Mouse (Mus musculus): ENCODE results near the gene Cfc1. TPM values are rescaled to one million over a fixed set of nuclear protein-coding genes. Genes with fewer than 3 reads are reported as not detected.

Cfc1 gene
- polyA plus RNA-seq, 1 experiment from 2014 or later, result not detected

Other genes starting within 250 kb of the Cfc1 start
- gene Ccdc115, start 96.0 kb upstream of the Cfc1 start, polyA plus RNA-seq (2015; fragmentation: Nextera tagmentation; extraction: Ambion mirVana), result 68.9 and 69.4 TPM in 2 replicates
- 59.8 and 61.5 TPM in 2 replicates for gene Imp4, start 95.8 kb upstream of the Cfc1 start, polyA plus RNA-seq (2015; fragmentation: Nextera tagmentation; extraction: Ambion mirVana)
- 7.4 and 8.2 TPM in 2 replicates for gene Ptpn18, start 75.9 kb upstream of the Cfc1 start, polyA plus RNA-seq (2015; fragmentation: Nextera tagmentation; extraction: Ambion mirVana)
- not detected in 2 replicates for gene Prss39, start 37.2 kb upstream of the Cfc1 start, polyA plus RNA-seq (2015; fragmentation: Nextera tagmentation; extraction: Ambion mirVana)
- 0.17 TPM in 1 of 2 replicates, not detected in the other for gene Prss40, start 25.3 kb downstream of the Cfc1 start, polyA plus RNA-seq (2015; fragmentation: Nextera tagmentation; extraction: Ambion mirVana)
- 22.3 and 25.4 TPM in 2 replicates for gene Amer3, start 44.0 kb downstream of the Cfc1 start, polyA plus RNA-seq (2015; fragmentation: Nextera tagmentation; extraction: Ambion mirVana)

Measured in hindbrain, embryonic 13.5 days (tissue).